Mouse (Mus musculus): ENCODE measurements at regions not wholly inside any gene's neighbourhood (a gene's known extent, or its start where the extent isn't known, plus 50 kb on each side); places are given as distances from the start of the nearest gene placed in this dataset.

- TF ChIP-seq CTCF (IDR thresholded peaks at IDR 0.05), result no peak
- CTCF ChIA-PET, result no interaction called here
- in situ Hi-C loops (cut with MboI; ENCODE audit: low pct_unique_long_range_greater_than_20kb), result no loop called here
- no peak for ATAC-seq
- no peak for DNase-seq (ENCODE audit: low read depth, low spot score)
- H3K27me3 ChIP-seq, result no peaks in the 10 kb centered on the region
- POLR2A ChIA-PET, result no interaction called here
Measured at GRCm38 (mm10) chr11:48605223-48605824, 194.8 kb upstream of the Rack1 start.

GRCm38 (mm10) chr11:48601096-48601495 lies 199.0 kb upstream of the Rack1 start:
- DNase-seq (ENCODE audit: low read depth, low spot score), result no peak
- ChIA-PET CTCF (no interaction called here), POLR2A (no interaction called here)
- TF ChIP-seq CTCF (IDR thresholded peaks at IDR 0.05), result no peak
- ATAC-seq, result no peak
- H3K27me3 ChIP-seq, result no peaks in the 10 kb centered on the region
- in situ Hi-C loops (cut with MboI; ENCODE audit: low pct_unique_long_range_greater_than_20kb), result no loop called here

GRCm38 (mm10) chr11:48599573-48600127 lies 200.5 kb upstream of the Rack1 start:
- ATAC-seq (no peak), DNase-seq (ENCODE audit: low read depth, low spot score) (no peak)
- H3K27me3 ChIP-seq, result no peaks in the 10 kb centered on the region
- ChIA-PET POLR2A (no interaction called here), CTCF (no interaction called here)
- no peak for TF ChIP-seq CTCF (IDR thresholded peaks at IDR 0.05)
- in situ Hi-C loops (cut with MboI; ENCODE audit: low pct_unique_long_range_greater_than_20kb), result loop anchor here (10.0 kb wide), 2 partner anchors 175 to 1745 kb away; no protein-coding TSS in a partner anchor

- ChIA-PET POLR2A (no interaction called here), CTCF (no interaction called here)
- H3K27me3 ChIP-seq, result no peaks in the 10 kb centered on the region
- in situ Hi-C loops (cut with MboI; ENCODE audit: low pct_unique_long_range_greater_than_20kb), result loop anchor here (10.0 kb wide), 2 partner anchors 176 to 1744 kb away; no protein-coding TSS in a partner anchor
- ATAC-seq (no peak), DNase-seq (ENCODE audit: low read depth, low spot score) (no peak)
- no peak for TF ChIP-seq CTCF (IDR thresholded peaks at IDR 0.05)
Measured at GRCm38 (mm10) chr11:48599033-48599432, 201.1 kb upstream of the Rack1 start.

GRCm38 (mm10) chr11:48594429-48594828 lies 205.7 kb upstream of the Rack1 start:
- TF ChIP-seq CTCF (IDR thresholded peaks at IDR 0.05), result no peak
- ATAC-seq, result no peak
- no peaks in the 10 kb centered on the region for H3K27me3 ChIP-seq
- in situ Hi-C loops (cut with MboI; ENCODE audit: low pct_unique_long_range_greater_than_20kb), result loop anchor here (10.0 kb wide), 2 partner anchors 180 to 1740 kb away; no protein-coding TSS in a partner anchor
- POLR2A ChIA-PET, result no interaction called here
- no peak for DNase-seq (ENCODE audit: low read depth, low spot score)
- CTCF ChIA-PET, result no interaction called here

GRCm38 (mm10) chr11:48588833-48589649 lies 211.1 kb upstream of the Rack1 start:
- DNase-seq (ENCODE audit: low read depth, low spot score) (no peak), ATAC-seq (no peak)
- CTCF ChIA-PET, result no interaction called here
- in situ Hi-C loops (cut with MboI; ENCODE audit: low pct_unique_long_range_greater_than_20kb), result no loop called here
- POLR2A ChIA-PET, result no interaction called here
- TF ChIP-seq CTCF (IDR thresholded peaks at IDR 0.05), result peak; percentile 87
- peaks cover 11% of the 10 kb centered on the region for H3K27me3 ChIP-seq

GRCm38 (mm10) chr11:48568769-48569168 lies 231.4 kb upstream of the Rack1 start:
- POLR2A ChIA-PET, result no interaction called here
- in situ Hi-C loops (cut with MboI; ENCODE audit: low pct_unique_long_range_greater_than_20kb), result no loop called here
- ATAC-seq, result no peak
- no peak for DNase-seq (ENCODE audit: low read depth, low spot score)
- TF ChIP-seq CTCF (IDR thresholded peaks at IDR 0.05), result no peak
- H3K27me3 ChIP-seq, result no peaks in the 10 kb centered on the region
- CTCF ChIA-PET, result no interaction called here

GRCm38 (mm10) chr11:48567583-48568562 lies 232.3 kb upstream of the Rack1 start:
- DNase-seq (ENCODE audit: low read depth, low spot score) (no peak), ATAC-seq (no peak)
- TF ChIP-seq CTCF (IDR thresholded peaks at IDR 0.05), result no peak
- CTCF ChIA-PET, result no interaction called here
- POLR2A ChIA-PET, result no interaction called here
- no peaks in the 10 kb centered on the region for H3K27me3 ChIP-seq
- in situ Hi-C loops (cut with MboI; ENCODE audit: low pct_unique_long_range_greater_than_20kb), result no loop called here

- ChIA-PET POLR2A (no interaction called here), CTCF (no interaction called here)
- no peak for DNase-seq (ENCODE audit: low read depth, low spot score)
- no peaks in the 10 kb centered on the region for H3K27me3 ChIP-seq
- in situ Hi-C loops (cut with MboI; ENCODE audit: low pct_unique_long_range_greater_than_20kb), result no loop called here
- no peak for TF ChIP-seq CTCF (IDR thresholded peaks at IDR 0.05)
- ATAC-seq, result no peak
Measured at GRCm38 (mm10) chr11:48558053-48558452, 242.1 kb upstream of the Rack1 start.

- no peak for DNase-seq (ENCODE audit: low read depth, low spot score)
- ATAC-seq, result no peak
- CTCF ChIA-PET, result no interaction called here
- POLR2A ChIA-PET, result no interaction called here
- H3K27me3 ChIP-seq, result no peaks in the 10 kb centered on the region
- no peak for TF ChIP-seq CTCF (IDR thresholded peaks at IDR 0.05)
- in situ Hi-C loops (cut with MboI; ENCODE audit: low pct_unique_long_range_greater_than_20kb), result no loop called here
Measured at GRCm38 (mm10) chr11:48552006-48552405, 248.1 kb upstream of the Rack1 start.
